Mouse (Mus musculus) lung, adult 2 months (tissue): ENCODE measurements around the gene Lgals9.

Source experiments
- CTCF ChIP-seq: fragments of 200-500 bp; IDR thresholded peaks from 2 replicates; pipeline ENCODE4 v1.5.1; 2011; ENCODE audit warnings: mild to moderate bottlenecking, low read length, control low read depth; ENCODE audit not compliant: insufficient read depth
- POLR2A ChIP-seq: fragments of 200-500 bp; IDR thresholded peaks from 2 replicates; pipeline ENCODE4 v1.6.1; 2011; ENCODE audit warnings: low read depth, mild to moderate bottlenecking, control low read depth, low read length, borderline replicate concordance; ENCODE audit errors: extremely low read depth

GRCm38 (mm10) chr11:78978176-78979019, 6.3 kb downstream of the Lgals9 start:
- TF ChIP-seq POLR2A (no peak), CTCF (no peak)
